Mouse (Mus musculus) forebrain, embryonic 11.5 days (tissue): ENCODE data around the gene Echdc3. TPM values are rescaled to one million over a fixed set of nuclear protein-coding genes. Genes with fewer than 3 reads are reported as not detected.

Source experiments
- ATAC-seq: fragments of 200-750 bp; cut with Nextera tagmentation; replicated peaks from 2 replicates; pipeline ENCODE4 v1.8.0; 2017; ENCODE audit warnings: moderate TSS enrichment; ENCODE audit not compliant: low FRiP score
- DNase-seq: peaks from one replicate; pipeline ENCODE4 v3.0.0-alpha.2; 2017; ENCODE audit warnings: low spot score
- H3K27ac ChIP-seq: fragments of 300-500 bp; sonication (generic); 2 replicates; pipeline ENCODE4 v1.5.1; 2014; ENCODE audit warnings: low read depth, low read length
- H3K27me3 ChIP-seq: fragments of 300-500 bp; sonication (generic); 2 replicates; pipeline ENCODE4 v1.6.1; 2014; ENCODE audit warnings: mild to moderate bottlenecking, low read length, mixed read lengths; ENCODE audit not compliant: control insufficient read depth, insufficient read depth
- H3K36me3 ChIP-seq: fragments of 300-500 bp; sonication (generic); 2 replicates; pipeline ENCODE4 v1.6.1; 2014; ENCODE audit warnings: mild to moderate bottlenecking, low read length, moderate library complexity, mixed read lengths; ENCODE audit not compliant: control insufficient read depth, insufficient read depth
- H3K4me1 ChIP-seq: fragments of 300-500 bp; sonication (generic); replicated peaks from 2 replicates; pipeline ENCODE4 v1.6.1; 2014; ENCODE audit warnings: low read length, mixed read lengths; ENCODE audit not compliant: control insufficient read depth, insufficient read depth
- H3K4me2 ChIP-seq: fragments of 300-500 bp; sonication (generic); 2 replicates; pipeline ENCODE4 v1.6.1; 2014; ENCODE audit warnings: low read depth, mild to moderate bottlenecking, low read length, moderate library complexity, mixed read lengths; ENCODE audit not compliant: severe bottlenecking
- H3K4me3 ChIP-seq: fragments of 300-500 bp; sonication (generic); 2 replicates; pipeline ENCODE4 v1.5.1; 2014; ENCODE audit warnings: low read depth, low read length
- H3K9ac ChIP-seq: fragments of 300-500 bp; sonication (generic); 2 replicates; pipeline ENCODE4 v1.6.1; 2014; ENCODE audit warnings: low read length
- H3K9me3 ChIP-seq: fragments of 300-500 bp; sonication (generic); 2 replicates; pipeline ENCODE4 v1.6.1; 2016; ENCODE audit warnings: low read length, mixed read lengths; ENCODE audit not compliant: control insufficient read depth
- WGBS: fragments of 180-500 bp; shearing (Covaris S2); extraction: QIAGEN DNeasy Blood & Tissue Kit; methylation state at CpG from one replicate; pipeline ENCODE4 v1.1.7; 2014; 5-methylcytosine and 5-hydroxymethylcytosine counted together
- polyA plus RNA-seq: library from polyadenylated mRNA; unstranded; fragments of >200 nt; fragmentation: Nextera tagmentation; extraction: Ambion mirVana; gene quantifications from 2 replicates; pipeline ENCODE4 v1.2.1, GENCODE M21; 2014

The Echdc3 gene
- polyA plus RNA-seq, 1 experiment from 2014 or later = 2.3 TPM

DNA sequence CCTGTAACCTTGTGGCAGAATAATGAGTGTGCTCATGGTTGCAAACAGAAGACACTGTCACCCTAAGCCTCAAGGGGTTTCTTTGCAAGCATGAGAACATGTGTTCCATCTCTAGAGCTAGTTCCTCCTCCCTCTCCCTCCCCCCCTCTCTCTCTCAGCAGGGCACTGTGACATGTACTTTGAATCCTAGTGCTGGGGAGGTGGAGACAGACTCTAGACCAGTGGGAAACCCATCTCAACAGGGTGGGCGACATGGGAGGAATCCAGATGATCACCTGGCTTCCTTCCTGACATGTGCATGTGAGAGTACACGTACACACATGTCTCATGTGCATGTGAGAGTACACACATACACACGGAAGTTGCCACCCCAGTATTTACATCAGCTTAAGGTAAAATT, 3.1 kb downstream of the Echdc3 start:
- Histone ChIP-seq H3K9me3 (no peaks in the 10 kb centered on the region), H3K4me3 (no peak overlapping the region), H3K4me1 (no peaks in the 10 kb centered on the region; the same call in 1 of the 2 replicates), H3K27me3 (no peaks in the 10 kb centered on the region), H3K4me2 (no peak overlapping the region), H3K9ac (no peak overlapping the region), H3K27ac (no peak overlapping the region), H3K36me3 (no peaks in the 10 kb centered on the region)
- 84% methylated on average over 3 of the region's 3 CpGs for WGBS
- ATAC-seq (no peak), DNase-seq (no peak)

DNA sequence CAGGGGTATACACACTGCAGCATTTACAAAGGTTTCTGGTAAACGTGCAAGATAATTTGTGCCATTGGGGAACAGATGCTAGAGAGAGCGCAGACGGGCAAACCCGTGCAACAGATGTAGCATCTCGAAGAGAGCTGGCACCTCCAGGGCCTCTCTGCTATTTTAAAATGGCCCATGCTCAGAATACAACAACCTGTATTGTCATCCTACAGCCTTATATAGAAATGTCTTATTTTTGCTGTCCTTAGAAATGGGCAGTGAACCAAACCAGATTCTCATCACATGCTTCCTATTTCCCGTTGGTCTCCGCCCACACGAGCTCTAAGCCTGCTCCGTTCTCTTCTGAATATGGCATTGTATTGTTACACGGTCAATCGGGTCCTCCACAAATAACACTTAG, 3.7 kb downstream of the Echdc3 start:
- WGBS = 83% methylated on average over 11 of the region's 11 CpGs
- H3K27ac ChIP-seq = no peak overlapping the region
- H3K36me3 ChIP-seq = no peaks in the 10 kb centered on the region
- no peaks in the 10 kb centered on the region for H3K27me3 ChIP-seq
- H3K4me3 ChIP-seq = no peak overlapping the region
- no peak overlapping the region for H3K9ac ChIP-seq
- no peak for ATAC-seq
- no peaks in the 10 kb centered on the region for H3K9me3 ChIP-seq
- H3K4me1 ChIP-seq = no peaks in the 10 kb centered on the region; the same call in 1 of the 2 replicates
- no peak for DNase-seq
- no peak overlapping the region for H3K4me2 ChIP-seq

- Histone ChIP-seq H3K4me1 (no peaks in the 10 kb centered on the region; the same call in 1 of the 2 replicates), H3K36me3 (no peaks in the 10 kb centered on the region), H3K27me3 (no peaks in the 10 kb centered on the region), H3K9me3 (no peaks in the 10 kb centered on the region), H3K4me3 (no peak overlapping the region), H3K4me2 (no peak overlapping the region), H3K9ac (no peak overlapping the region), H3K27ac (no peak overlapping the region)
- 77% methylated on average over 2 of the region's 2 CpGs for WGBS
- DNase-seq (no peak), ATAC-seq (no peak)
These were observed 5.1 kb downstream of the Echdc3 start for GRCm38 (mm10) chr2:6207736-6208135.

DNA sequence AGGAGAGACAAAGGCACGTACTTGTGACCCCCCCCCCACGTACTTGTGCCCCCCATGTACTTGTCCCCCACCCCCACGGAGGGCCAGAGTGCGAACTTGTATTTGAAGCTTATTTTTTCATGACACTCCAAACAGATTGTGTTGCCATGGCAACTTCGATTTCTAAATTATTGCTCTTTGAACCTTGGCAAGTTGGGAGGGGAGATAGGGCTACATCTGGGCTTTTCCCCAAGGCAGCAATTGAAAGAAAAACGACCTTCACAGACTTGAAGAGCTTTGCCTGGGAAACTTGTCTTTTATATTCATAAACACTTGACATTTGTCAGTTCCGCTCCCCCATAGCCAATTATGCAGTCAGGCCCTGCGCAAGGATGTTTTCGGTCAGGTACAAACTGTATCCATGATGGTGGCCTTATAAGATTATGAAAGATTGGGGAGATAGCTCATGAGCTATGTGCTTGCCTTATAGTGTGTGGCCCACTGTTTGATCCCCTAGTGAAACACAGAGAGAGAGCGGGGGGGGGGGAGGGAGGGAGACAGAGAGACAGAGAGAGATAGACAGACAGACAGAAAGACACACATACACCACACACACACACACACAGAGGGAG, 16.4 kb downstream of the Echdc3 start:
- ATAC-seq = no peak
- no peak for DNase-seq

DNA sequence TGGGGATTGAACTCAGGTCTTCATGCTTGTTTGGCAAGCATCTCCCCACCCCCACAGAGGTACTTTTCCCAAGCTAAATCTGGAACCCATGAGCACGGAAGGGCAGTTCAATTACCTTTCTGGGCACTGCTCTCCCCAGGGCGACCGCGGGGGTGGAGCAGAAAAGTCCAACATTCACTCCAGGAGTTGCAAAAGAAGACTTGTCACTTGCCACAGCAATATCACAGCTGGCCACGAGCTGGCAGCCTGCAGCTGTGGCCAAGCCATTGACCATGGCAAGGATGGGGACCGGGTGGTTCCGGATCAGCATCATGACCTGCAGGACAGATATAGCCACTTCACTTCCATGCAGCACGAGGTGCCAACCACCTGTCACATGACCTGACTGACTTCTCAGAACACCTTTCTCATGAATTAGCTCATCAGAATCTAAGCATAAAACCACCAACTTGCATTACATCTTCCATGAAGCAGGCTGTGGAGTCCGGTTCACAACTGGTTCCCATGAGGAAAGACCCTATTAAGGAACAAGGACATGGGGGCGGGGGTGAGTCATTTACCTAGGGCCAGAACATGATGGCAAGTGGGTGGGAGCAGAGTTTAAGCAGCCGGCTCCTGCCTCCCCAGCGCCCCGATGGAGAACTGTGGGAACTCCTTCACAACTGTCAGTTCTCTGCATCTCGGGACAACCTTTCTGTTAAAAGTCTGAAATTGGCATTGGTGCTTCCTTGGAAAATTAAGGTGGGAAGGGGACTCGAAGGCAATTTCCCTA, 17.2 kb downstream of the Echdc3 start:
- Histone ChIP-seq H3K4me2 (no peak overlapping the region), H3K27ac (no peak overlapping the region), H3K9ac (no peak overlapping the region), H3K27me3 (no peaks in the 10 kb centered on the region), H3K36me3 (no peaks in the 10 kb centered on the region), H3K4me3 (no peak overlapping the region), H3K9me3 (no peaks in the 10 kb centered on the region), H3K4me1 (no peaks in the 10 kb centered on the region)
- 0 out of 2 replicates have a peak, but pooled peaks have one; percentile 42 for ATAC-seq
- peak; percentile 61 for DNase-seq
- WGBS = 74% methylated on average over 15 of the region's 15 CpGs

More for the DNA sequence above, 16.4 kb downstream of the Echdc3 start:
- no peaks in the 10 kb centered on the region for H3K27me3 ChIP-seq
- no peaks in the 10 kb centered on the region for H3K36me3 ChIP-seq
- H3K9ac ChIP-seq = no peak overlapping the region
- H3K4me3 ChIP-seq = no peak overlapping the region
- 53% methylated on average over 10 of the region's 10 CpGs for WGBS
- no peaks in the 10 kb centered on the region for H3K4me1 ChIP-seq
- no peak overlapping the region for H3K27ac ChIP-seq
- no peak overlapping the region for H3K4me2 ChIP-seq
- no peaks in the 10 kb centered on the region for H3K9me3 ChIP-seq

- H3K4me2 ChIP-seq = no peak overlapping the region
- ATAC-seq (no peak), DNase-seq (no peak)
- H3K4me3 ChIP-seq = no peak overlapping the region
- no peaks in the 10 kb centered on the region for H3K36me3 ChIP-seq
- no peak overlapping the region for H3K9ac ChIP-seq
- WGBS = 86% methylated on average over 7 of the region's 7 CpGs
- no peaks in the 10 kb centered on the region for H3K9me3 ChIP-seq
- no peaks in the 10 kb centered on the region for H3K27me3 ChIP-seq
- no peaks in the 10 kb centered on the region for H3K4me1 ChIP-seq
- no peak overlapping the region for H3K27ac ChIP-seq
These were observed 18.3 kb downstream of the Echdc3 start for GRCm38 (mm10) chr2:6194497-6194896.

DNA sequence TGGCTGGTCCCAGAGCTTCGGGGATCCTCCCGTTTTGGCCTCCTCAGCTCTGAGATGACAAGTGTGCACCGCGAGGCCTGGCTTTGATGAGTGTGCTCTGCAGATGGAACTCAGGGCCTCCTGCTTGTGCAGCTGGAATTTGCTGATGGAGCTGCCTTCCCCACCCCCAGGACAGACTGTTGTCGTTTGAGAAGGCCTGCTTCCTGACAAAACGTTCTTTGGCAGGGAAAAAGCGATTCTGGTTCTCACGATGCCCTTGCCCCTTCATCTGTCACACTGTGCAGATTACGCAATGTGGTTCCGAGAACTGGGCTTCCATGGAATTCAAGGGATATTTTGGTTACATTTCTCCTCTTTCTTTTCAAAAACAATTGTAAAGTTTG, 19.3 kb downstream of the Echdc3 start:
- no peak overlapping the region for H3K4me2 ChIP-seq
- ATAC-seq = no peak
- H3K4me3 ChIP-seq = no peak overlapping the region
- H3K9ac ChIP-seq = no peak overlapping the region
- H3K36me3 ChIP-seq = no peaks in the 10 kb centered on the region
- H3K4me1 ChIP-seq = no peaks in the 10 kb centered on the region
- H3K9me3 ChIP-seq = no peaks in the 10 kb centered on the region
- no peak for DNase-seq
- no peaks in the 10 kb centered on the region for H3K27me3 ChIP-seq
- 81% methylated on average over 10 of the region's 10 CpGs for WGBS
- H3K27ac ChIP-seq = no peak overlapping the region

- ATAC-seq (peak; percentile 66; the same call in 1 of the 2 replicates), DNase-seq (peak; percentile 63)
- H3K27ac ChIP-seq = no peak overlapping the region
- no peaks in the 10 kb centered on the region for H3K4me1 ChIP-seq
- no peaks in the 10 kb centered on the region for H3K27me3 ChIP-seq
- 76% methylated on average over 20 of the region's 20 CpGs for WGBS
- H3K9ac ChIP-seq = no peak overlapping the region
- no peaks in the 10 kb centered on the region for H3K36me3 ChIP-seq
- no peaks in the 10 kb centered on the region for H3K9me3 ChIP-seq
- H3K4me3 ChIP-seq = no peak overlapping the region
- no peak overlapping the region for H3K4me2 ChIP-seq
These were observed 19.8 kb downstream of the Echdc3 start for GRCm38 (mm10) chr2:6192820-6193590.
